Mouse (Mus musculus) CD8-positive naive resting alpha-beta T cell, adult 2 months (primary cell): ENCODE results near the gene Hunk.

Experiments
- DNase-seq, 2 experiments: peaks; one replicate each; pipeline ENCODE4 v3.0.0; 2022; ENCODE audit warnings: low read depth in 2 of 2, low spot score in 2 of 2

The Hunk gene

DNA sequence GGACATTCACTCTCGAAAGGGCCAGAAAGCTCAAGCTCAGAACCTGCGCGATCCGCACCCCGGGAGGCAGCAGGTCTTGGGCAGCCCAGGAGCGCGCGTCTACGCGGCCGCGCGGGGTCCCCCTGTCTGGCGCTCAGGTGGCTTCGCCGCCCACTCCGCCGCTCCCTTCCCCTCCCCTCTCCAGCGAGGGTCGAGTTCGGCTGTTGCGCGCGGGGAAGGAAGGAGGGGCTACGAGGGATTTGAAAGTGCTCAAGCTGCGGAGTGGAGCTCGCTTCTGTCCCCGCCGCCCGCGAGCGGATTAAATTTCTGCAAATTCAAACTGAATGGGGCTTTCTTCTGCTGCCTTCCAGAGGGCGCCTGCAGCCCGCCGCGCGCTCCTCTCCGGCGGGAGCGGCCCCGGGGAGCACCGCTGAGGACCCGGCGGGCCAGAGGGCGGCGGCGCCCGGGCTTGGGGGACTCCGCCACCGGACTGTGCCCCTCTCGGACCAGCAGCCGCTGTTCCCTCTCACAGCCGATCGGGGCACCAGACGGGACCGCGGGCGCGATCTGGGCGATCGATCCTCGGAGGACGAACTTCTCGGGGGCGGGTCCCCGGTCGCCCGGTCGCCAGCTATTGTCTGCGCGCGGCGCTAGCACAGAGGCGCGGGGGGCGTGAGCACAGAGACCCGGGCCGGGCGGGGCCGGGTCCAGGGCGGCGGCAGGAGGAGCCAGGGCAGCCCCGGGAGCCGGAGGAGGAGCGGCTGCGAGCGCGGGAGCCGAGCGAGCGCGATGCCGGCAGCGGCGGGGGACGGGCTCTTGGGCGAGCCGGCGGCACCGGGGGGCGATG, at the start of gene Hunk:
Hunk (plus strand) TSS at position 326 of the 826 bp plus-strand sequence.
- no peak for DNase-seq

DNA sequence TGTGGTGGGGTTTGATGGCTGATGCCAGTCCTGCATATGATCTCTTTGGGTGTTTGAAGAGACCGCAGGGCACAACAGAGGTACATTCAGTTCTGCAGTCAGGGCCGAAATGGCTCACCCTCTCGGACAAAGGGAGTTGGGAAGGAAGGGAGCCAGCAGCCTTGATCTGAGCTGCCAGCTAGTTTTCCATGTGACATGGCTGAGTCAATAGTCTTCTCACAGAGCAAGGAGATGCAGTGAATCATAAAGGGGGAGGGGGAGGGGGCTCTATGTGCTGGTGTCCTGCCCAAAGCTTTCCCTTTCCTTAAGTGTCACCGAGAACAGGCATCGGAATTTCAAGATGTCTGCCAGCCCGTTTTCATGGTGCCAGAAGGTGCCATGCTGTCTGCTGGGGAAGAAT, 46.8 kb upstream of the Hunk start:
- no peak for DNase-seq

GRCm38 (mm10) chr16:90341086-90341485, 44.7 kb upstream of the Hunk start:
- DNase-seq, result no peak

DNA sequence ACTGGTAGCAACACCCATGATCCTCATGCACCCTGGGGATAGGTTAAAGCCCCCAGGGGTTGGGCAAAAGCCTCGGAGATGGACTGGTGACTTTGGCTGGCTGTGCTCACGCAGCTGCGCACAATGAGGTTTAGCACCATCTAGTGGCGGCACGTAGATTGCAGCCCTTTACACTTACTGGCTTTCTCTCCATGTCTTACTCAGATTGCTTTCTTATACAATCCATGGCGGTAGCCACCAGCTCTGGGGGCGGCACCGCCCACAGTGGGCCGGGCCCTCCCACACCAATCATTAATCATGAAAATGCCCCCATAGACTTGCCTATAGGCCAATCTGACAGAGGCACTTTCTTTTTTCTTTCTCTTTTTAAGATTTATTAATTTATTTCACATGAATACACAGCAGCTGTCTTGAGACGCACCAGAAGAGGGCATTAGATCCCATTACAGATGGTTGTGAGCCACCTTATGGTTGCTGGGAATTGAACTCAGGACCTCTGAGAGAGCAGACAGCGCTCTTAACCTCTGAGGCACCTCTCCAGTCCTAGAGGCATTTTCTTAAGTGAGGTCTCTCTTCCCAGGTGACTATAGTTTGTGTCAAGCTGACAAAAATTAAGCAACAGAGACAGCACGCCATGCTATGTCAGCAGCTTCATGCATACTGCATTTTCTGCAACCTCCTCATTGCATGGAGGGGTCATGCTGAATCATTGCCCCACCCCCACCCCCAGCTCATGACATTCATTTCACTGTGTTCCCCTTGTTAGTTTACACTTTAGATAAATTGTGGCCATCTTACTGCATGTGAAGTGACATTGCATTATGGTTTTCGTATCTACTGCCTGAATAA, 35.9 kb upstream of the Hunk start:
- DNase-seq, result peak; percentile 36 to 53

DNA sequence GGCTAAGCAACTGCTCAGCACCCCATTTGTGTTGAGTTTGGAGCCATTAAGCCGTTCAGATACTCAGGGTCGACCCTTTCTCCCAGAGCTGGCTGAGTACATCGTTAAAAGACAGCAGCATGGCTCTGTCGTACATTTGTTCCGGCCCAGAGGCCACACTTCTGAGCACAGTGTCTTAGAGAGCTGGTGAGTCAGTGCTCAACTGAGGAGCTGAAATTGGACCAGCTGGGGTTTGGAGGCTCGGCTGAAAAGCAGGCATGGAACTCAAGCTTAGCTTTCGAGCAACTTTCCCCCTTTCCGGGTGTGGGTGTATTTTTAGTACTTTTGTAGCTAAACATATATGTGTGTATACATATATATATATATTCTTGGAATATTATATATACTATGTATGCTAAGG, 34.1 kb upstream of the Hunk start:
- DNase-seq, result no peak

- DNase-seq, result no peak
These were observed 33.1 kb upstream of the Hunk start for GRCm38 (mm10) chr16:90352691-90353090.

DNA sequence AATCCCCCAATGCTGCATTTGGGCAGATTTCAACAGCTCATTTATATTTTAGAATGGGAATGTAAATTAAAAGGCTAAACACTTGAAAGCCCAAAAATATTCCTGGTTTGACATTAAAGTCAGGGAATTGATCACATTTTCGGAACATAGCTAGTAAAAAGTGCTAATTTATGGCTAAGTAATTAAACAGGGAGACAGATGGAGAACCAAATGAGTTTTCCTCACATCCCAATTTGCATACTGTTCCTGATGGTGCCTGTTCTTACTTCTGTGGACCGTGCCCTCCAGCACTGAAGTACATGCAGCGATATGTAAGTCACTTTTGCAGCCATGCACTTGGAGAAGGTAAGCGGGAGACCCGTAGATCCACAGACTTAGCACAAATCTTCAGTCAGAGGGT, 32.7 kb upstream of the Hunk start:
- no peak for DNase-seq

DNA sequence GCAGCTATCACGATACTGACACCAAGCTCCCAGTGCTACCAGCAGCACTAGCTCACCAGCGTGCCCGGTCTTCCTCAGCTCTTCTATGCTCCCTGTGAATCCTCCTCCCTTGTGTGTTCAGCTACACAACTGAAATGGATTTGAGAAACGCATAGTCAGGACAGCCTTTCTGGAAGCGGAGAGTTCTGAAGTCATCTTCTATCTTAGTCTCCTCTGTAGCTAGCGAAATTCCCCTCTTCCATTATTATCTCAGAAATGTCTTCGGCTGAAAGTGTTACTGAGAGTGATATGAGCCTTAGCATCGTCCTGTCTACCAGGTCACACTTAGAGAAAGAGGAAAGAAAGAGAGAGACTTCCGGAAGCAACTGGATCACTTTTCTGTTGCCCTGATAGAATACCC, 26.5 kb upstream of the Hunk start:
- no peak for DNase-seq

- DNase-seq, result no peak
These were observed 26.1 kb upstream of the Hunk start for GRCm38 (mm10) chr16:90359750-90360149.

DNA sequence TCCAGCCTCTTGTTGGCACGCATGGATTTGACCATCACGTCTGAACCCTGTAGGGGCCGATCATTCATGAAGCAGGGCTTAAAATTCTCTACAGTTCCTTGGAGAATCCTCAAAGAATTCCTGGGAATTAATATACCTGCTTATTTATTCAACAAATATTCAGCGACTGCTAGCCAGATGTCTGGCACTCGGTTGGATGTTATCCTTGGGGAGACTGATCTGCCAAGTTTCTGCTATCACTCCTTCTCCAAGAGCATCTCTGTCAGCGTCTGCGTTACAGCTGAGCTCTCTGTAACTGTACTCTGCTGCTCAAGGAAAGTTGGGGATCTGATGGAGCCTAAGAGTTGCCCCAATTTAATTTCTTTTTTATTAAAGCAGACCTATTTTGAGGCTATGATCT, 25.5 kb upstream of the Hunk start:
- no peak for DNase-seq

DNA sequence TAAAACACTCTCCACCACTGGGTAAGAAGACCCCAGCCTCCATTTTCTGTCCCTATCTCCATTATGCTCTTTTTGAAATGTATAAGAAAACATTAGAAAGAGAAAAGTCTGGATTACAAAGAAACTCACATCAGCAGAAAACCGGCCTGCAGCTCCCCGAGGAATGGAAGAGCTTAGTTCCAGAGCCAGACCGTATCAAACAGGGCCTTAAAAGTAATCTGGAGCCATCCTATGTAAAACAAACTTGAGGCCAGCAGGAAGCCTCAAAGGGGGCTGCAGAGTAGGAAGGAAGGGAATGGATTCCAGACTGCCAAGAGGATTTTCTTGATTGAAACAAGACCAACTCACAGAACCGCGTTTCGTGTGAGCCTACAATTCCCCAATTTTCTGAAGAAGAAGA, 22.9 kb upstream of the Hunk start:
- no peak for DNase-seq

GRCm38 (mm10) chr16:90379897-90380296, 5.9 kb upstream of the Hunk start:
- DNase-seq, result peak; percentile 40 to 46

DNA sequence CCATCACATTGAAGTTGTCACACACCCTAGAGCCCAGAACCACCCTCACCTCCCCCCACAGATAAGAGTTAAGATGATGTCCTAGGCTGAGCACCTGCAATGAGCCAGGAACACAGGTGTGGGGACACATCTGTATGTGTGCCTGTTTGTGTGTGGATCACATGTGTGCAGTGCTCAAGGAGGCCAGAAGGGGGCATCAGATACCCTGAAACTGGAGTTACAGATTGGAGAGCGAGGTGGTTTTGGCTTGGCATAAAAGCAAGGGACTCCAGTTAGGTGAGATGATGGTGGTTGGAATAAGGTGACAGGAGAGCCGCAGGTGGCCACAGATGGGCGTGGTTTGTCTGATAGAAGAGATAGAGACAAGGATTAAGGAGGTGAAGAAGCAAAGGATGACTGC, 4.2 kb upstream of the Hunk start:
- DNase-seq, result no peak

DNA sequence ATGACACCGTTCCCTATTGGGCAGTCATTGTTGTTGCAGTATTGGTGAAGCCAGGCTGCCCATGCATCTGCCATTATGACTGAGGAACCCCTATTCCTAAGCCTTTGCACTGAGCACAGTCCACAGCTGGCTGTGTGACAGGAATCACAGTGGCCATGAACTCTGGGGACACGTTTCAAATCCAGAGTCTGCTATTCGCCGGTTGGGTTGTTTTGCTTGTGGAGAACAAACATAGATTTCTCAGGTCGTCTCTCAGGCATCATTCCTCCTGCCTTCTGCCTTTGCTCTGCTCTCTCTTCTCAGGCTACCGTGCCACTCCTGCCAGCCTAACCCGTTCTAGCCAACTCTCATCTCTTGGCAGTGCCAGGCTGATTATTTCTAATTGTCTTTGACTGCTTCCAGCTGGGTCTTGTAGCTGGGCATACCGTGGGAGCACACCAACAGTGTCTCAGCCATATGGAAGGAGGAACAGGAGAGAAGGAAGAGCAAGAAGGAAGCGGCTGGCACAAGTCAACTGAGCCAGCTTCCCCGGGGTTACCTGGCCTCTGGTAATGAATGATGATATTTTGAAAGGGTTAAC, 3.0 kb upstream of the Hunk start:
- no peak for DNase-seq

DNA sequence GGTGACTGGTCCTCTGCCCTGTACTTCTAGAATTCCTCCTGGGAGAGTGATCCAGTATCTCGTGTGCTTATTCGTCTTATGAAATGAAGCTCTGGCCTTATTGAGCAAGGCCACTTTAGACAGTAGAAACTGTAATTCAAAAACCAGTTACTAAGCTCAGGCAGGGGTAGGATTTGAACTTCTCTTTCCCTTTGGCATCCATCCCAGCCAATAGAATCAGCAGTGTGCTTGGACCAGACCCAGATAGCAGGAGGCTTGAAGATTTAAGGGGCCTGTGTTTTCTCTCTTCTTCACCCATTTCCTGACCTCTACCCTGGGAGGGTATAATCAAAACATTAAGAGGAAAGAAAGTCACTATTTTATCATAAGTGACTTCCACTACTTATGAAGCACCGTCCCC, 1.8 kb upstream of the Hunk start:
- no peak for DNase-seq

DNA sequence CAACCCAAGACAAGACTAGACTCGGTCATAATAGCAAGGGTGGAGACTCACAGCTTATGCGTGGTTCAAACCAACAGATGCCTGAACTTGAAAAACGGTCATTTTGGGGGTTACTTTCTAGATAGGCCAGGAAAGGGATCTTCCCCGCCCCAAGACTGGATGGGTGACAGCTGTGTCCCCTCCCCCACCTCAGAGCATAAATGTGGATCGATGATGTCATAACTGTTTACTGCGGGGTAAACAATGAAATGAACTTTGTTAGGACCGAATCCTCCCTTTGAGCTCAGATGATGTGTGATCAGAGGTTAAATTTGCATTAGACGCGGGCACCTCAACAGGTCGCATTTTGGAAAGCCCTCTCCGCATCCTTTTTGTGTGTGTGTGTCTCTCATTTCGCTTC, 967 bp upstream of the Hunk start:
- DNase-seq, result no peak

- no peak for DNase-seq
These were observed 506 bp upstream of the Hunk start for GRCm38 (mm10) chr16:90385326-90385687.

GRCm38 (mm10) chr16:90386514-90387160, 824 bp downstream of the Hunk start:
- no peak for DNase-seq

DNA sequence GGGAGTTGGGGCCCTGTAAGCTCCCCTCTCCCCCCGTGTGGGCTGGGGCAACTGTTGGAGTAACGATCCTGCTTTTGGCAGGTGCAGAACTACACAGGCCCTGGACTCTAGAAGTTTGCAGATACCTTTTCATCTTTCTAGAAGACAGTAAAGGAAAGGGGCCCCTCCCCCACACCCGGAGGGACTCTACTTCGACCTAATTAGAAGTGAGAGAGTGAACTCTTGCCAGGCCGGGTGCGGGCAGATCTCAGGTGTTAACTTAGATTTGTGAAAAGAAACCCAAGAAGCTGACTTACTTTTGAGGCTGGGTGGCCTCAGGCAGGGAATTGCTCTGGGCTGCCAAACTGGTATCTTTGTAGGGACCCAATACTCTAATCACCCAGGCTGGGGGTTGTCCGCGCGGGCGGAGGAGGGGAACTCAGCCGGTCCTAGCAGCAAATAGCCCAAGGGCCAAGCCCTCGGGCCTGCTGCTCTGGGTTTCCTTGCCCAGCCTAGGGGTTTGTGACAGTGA, 1.4 kb downstream of the Hunk start:
- DNase-seq, result no peak

DNA sequence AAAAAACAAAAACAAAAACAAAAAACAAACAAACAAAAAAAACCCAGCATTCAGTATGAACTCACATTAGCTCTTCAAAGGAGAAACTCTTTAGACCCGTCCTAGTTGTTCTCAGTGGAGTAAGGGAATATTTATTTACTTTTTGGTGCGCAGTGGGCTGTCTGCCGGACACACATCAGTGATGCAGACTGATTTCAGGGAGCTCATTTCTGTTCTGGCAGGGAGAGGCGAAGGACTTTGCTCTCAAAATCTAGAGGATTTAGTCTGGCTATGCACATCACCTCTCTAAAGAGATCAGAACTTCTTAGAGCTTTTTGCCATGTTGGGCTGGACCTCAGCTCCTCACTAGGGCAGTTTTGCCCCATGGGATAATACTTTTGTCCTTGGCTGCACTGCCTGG, 2.1 kb downstream of the Hunk start:
- DNase-seq, result no peak

GRCm38 (mm10) chr16:90389103-90389750, 3.4 kb downstream of the Hunk start:
- no peak for DNase-seq
